Mouse (Mus musculus) ZHBTc4 (cell line): Measurements from ENCODE around the gene Phf21a.

Experiments
- DNase-seq: peaks from one replicate; pipeline ENCODE4 v3.0.0-alpha.2; 2011; ENCODE audit warnings: low read depth, low spot score

Gene Phf21a

GRCm38 (mm10) chr2:92092817-92093216 is at the start of gene Phf21a:
Phf21a (plus strand) TSS chr2:92093117.
- no peak for DNase-seq

- DNase-seq: peak; percentile 13
Observed at GRCm38 (mm10) chr2:92043285-92043684, 49.6 kb upstream of the Phf21a start.

GRCm38 (mm10) chr2:92047601-92048000 is 45.3 kb upstream of the Phf21a start:
- no peak for DNase-seq

GRCm38 (mm10) chr2:92048034-92048690 is 44.8 kb upstream of the Phf21a start:
- DNase-seq: no peak

GRCm38 (mm10) chr2:92052188-92052587 is 40.7 kb upstream of the Phf21a start:
- DNase-seq: no peak

GRCm38 (mm10) chr2:92052754-92053153 is 40.2 kb upstream of the Phf21a start:
- DNase-seq: no peak

GRCm38 (mm10) chr2:92055101-92055813 is 37.7 kb upstream of the Phf21a start:
- DNase-seq: peak; percentile 95

GRCm38 (mm10) chr2:92055831-92056236 is 37.1 kb upstream of the Phf21a start:
- peak; percentile 77 for DNase-seq

- DNase-seq: no peak
Observed at GRCm38 (mm10) chr2:92056760-92057159, 36.2 kb upstream of the Phf21a start.

- peak; percentile 94 for DNase-seq
Observed at GRCm38 (mm10) chr2:92058469-92058868, 34.4 kb upstream of the Phf21a start.

GRCm38 (mm10) chr2:92058936-92059335 is 34.0 kb upstream of the Phf21a start:
- DNase-seq: no peak

- DNase-seq: peak; percentile 77
Observed at GRCm38 (mm10) chr2:92059481-92060220, 33.3 kb upstream of the Phf21a start.

- no peak for DNase-seq
Observed at GRCm38 (mm10) chr2:92060291-92060690, 32.6 kb upstream of the Phf21a start.

- no peak for DNase-seq
Observed at GRCm38 (mm10) chr2:92061337-92061736, 31.6 kb upstream of the Phf21a start.

- DNase-seq: no peak
Observed at GRCm38 (mm10) chr2:92063106-92063505, 29.8 kb upstream of the Phf21a start.

GRCm38 (mm10) chr2:92065269-92065888 is 27.5 kb upstream of the Phf21a start:
- no peak for DNase-seq

- DNase-seq: no peak
Observed at GRCm38 (mm10) chr2:92065938-92066337, 27.0 kb upstream of the Phf21a start.

- DNase-seq: no peak
Observed at GRCm38 (mm10) chr2:92066899-92067298, 26.0 kb upstream of the Phf21a start.

- no peak for DNase-seq
Observed at GRCm38 (mm10) chr2:92067600-92067999, 25.3 kb upstream of the Phf21a start.

GRCm38 (mm10) chr2:92069630-92070029 is 23.3 kb upstream of the Phf21a start:
- no peak for DNase-seq

- DNase-seq: no peak
Observed at GRCm38 (mm10) chr2:92071143-92071542, 21.8 kb upstream of the Phf21a start.

GRCm38 (mm10) chr2:92076086-92076692 is 16.7 kb upstream of the Phf21a start:
- DNase-seq: no peak
